Mouse (Mus musculus) limb, embryonic 14.5 days (tissue): ENCODE data around the gene Ddah1. TPM values are rescaled to one million over a fixed set of nuclear protein-coding genes. Genes with fewer than 3 reads are reported as not detected.

Experiments used
- ATAC-seq: fragments of 200-750 bp; cut with Nextera tagmentation; 2 replicates; pipeline ENCODE4 v1.8.0; 2017; ENCODE audit warnings: low read depth, moderate number of reproducible peaks, moderate TSS enrichment; ENCODE audit not compliant: low FRiP score
- DNase-seq: peaks from one replicate; pipeline ENCODE4 v3.0.0-alpha.2; 2015; ENCODE audit warnings: low spot score
- H3K27ac ChIP-seq: fragments of 300-500 bp; sonication (generic); replicated peaks from 2 replicates; pipeline ENCODE4 v1.5.1; 2014; ENCODE audit warnings: low read depth, mild to moderate bottlenecking, low read length, moderate library complexity, mixed read lengths
- H3K27me3 ChIP-seq: fragments of 300-500 bp; sonication (generic); 2 replicates; pipeline ENCODE4 v1.6.1; 2014; ENCODE audit warnings: low read length, mixed read lengths; ENCODE audit not compliant: control insufficient read depth, insufficient read depth
- H3K36me3 ChIP-seq: fragments of 300-500 bp; sonication (generic); 2 replicates; pipeline ENCODE4 v1.6.1; 2014; ENCODE audit warnings: mild to moderate bottlenecking, low read length, moderate library complexity, mixed read lengths; ENCODE audit not compliant: control insufficient read depth, insufficient read depth
- H3K4me1 ChIP-seq: fragments of 300-500 bp; sonication (generic); 2 replicates; pipeline ENCODE4 v1.6.1; 2014; ENCODE audit warnings: antibody characterized with exemption, low read length, mixed read lengths; ENCODE audit not compliant: control insufficient read depth, insufficient read depth
- H3K4me2 ChIP-seq: fragments of 300-500 bp; sonication (generic); replicated peaks from 2 replicates; pipeline ENCODE4 v1.6.1; 2014; ENCODE audit warnings: low read depth, mild to moderate bottlenecking, low read length, moderate library complexity; ENCODE audit not compliant: severe bottlenecking
- H3K4me3 ChIP-seq: fragments of 300-500 bp; sonication (generic); replicated peaks from 2 replicates; pipeline ENCODE4 v1.5.1; 2014; ENCODE audit warnings: low read length
- H3K9ac ChIP-seq: fragments of 300-500 bp; sonication (generic); 2 replicates; pipeline ENCODE4 v1.6.1; 2014; ENCODE audit warnings: mild to moderate bottlenecking, low read depth, low read length, moderate library complexity; ENCODE audit not compliant: severe bottlenecking
- H3K9me3 ChIP-seq: fragments of 300-500 bp; sonication (generic); 2 replicates; pipeline ENCODE4 v1.6.1; 2016; ENCODE audit warnings: low read length; ENCODE audit not compliant: control insufficient read depth
- POLR2A ChIP-seq: fragments of 200-500 bp; IDR thresholded peaks from 2 replicates; pipeline ENCODE4 v1.8.0; 2012; ENCODE audit warnings: inconsistent platforms, mild to moderate bottlenecking, moderate library complexity, borderline replicate concordance; ENCODE audit not compliant: insufficient read depth, insufficient read length; ENCODE audit errors: extremely low read depth
- WGBS: fragments of 180-500 bp; shearing (Covaris S2); extraction: QIAGEN DNeasy Blood & Tissue Kit; methylation state at CpG from one replicate; pipeline ENCODE4 v1.1.7; 2014; 5-methylcytosine and 5-hydroxymethylcytosine counted together
- polyA plus RNA-seq, 2 experiments: library from polyadenylated mRNA; depleted of rRNA in 1 of 2; stranded (reverse) in 1 of 2; unstranded in 1 of 2; fragments of >200 nt; fragmentation: Nextera tagmentation in 1 of 2; extraction: Ambion mirVana in 1 of 2; gene quantifications; 2 replicates each; pipeline versions ENCODE4 v1.2.1 to v1.2.3; 2012 to 2014

The Ddah1 gene
- polyA plus RNA-seq (2012; rRNA removed) (32.2 and 35.4 TPM in 2 replicates), polyA plus RNA-seq (2014; fragmentation: Nextera tagmentation; extraction: Ambion mirVana) (47.1 and 48.2 TPM in 2 replicates)

- peak within 1 kb of the TSS; percentile 99 for H3K4me2 ChIP-seq
Measured at GRCm38 (mm10) chr3:145758561-145759378, at the start of gene Ddah1. Ddah1 (plus strand) TSS chr3:145758675.

GRCm38 (mm10) chr3:145715923-145716322, 42.6 kb upstream of the Ddah1 start:
- Histone ChIP-seq H3K4me2 (no peak overlapping the region), H3K4me1 (no peaks in the 10 kb centered on the region), H3K9me3 (no peaks in the 10 kb centered on the region), H3K36me3 (no peaks in the 10 kb centered on the region), H3K9ac (no peak overlapping the region), H3K4me3 (no peak overlapping the region), H3K27ac (no peak overlapping the region), H3K27me3 (no peaks in the 10 kb centered on the region)
- DNase-seq (no peak), ATAC-seq (no peak)
- WGBS = 83% methylated on average over 7 of the region's 7 CpGs
- TF ChIP-seq POLR2A = no peak

More at GRCm38 (mm10) chr3:145758561-145759378, at the start of gene Ddah1:
- no peaks in the 10 kb centered on the region for H3K36me3 ChIP-seq
- H3K9ac ChIP-seq = peak within 1 kb of the TSS; percentile 75
- TF ChIP-seq POLR2A = 0 out of 2 replicates have a peak, but pooled peaks have one; percentile 37
- WGBS = under 1% methylated on average over 81 of the region's 97 CpGs
- peak; percentile 84 for ATAC-seq
- peak within 1 kb of the TSS; percentile 63 for H3K4me3 ChIP-seq
- H3K27me3 ChIP-seq = peaks cover 24% of the 10 kb centered on the region
- H3K27ac ChIP-seq = peak within 1 kb of the TSS; percentile 52
- no peaks in the 10 kb centered on the region for H3K9me3 ChIP-seq
- DNase-seq = peak; percentile 60
- H3K4me1 ChIP-seq = peaks cover 14% of the 10 kb centered on the region

- Histone ChIP-seq H3K9ac (no peak overlapping the region), H3K4me1 (no peaks in the 10 kb centered on the region), H3K27ac (no peak overlapping the region), H3K9me3 (no peaks in the 10 kb centered on the region), H3K4me2 (no peak overlapping the region), H3K4me3 (no peak overlapping the region), H3K36me3 (no peaks in the 10 kb centered on the region), H3K27me3 (no peaks in the 10 kb centered on the region)
- WGBS = 68% methylated on average over 4 of the region's 4 CpGs
- no peak for TF ChIP-seq POLR2A
- ATAC-seq = no peak
- DNase-seq = no peak
Measured at GRCm38 (mm10) chr3:145719660-145720059, 38.8 kb upstream of the Ddah1 start.

GRCm38 (mm10) chr3:145725078-145725477, 33.4 kb upstream of the Ddah1 start:
- Histone ChIP-seq H3K9ac (no peak overlapping the region), H3K4me3 (no peak overlapping the region), H3K27ac (no peak overlapping the region), H3K4me2 (no peak overlapping the region), H3K9me3 (no peaks in the 10 kb centered on the region), H3K4me1 (0 out of 2 replicates have a peak, but pooled peaks cover 4% of the 10 kb centered on the region), H3K36me3 (no peaks in the 10 kb centered on the region), H3K27me3 (no peaks in the 10 kb centered on the region)
- no peak for TF ChIP-seq POLR2A
- ATAC-seq (no peak), DNase-seq (no peak)
- 80% methylated on average over 8 of the region's 8 CpGs for WGBS

- H3K9ac ChIP-seq = no peak overlapping the region
- 53% methylated on average over 8 of the region's 8 CpGs for WGBS
- no peak overlapping the region for H3K4me2 ChIP-seq
- no peak overlapping the region for H3K27ac ChIP-seq
- no peak overlapping the region for H3K4me3 ChIP-seq
- 0 out of 2 replicates have a peak, but pooled peaks cover 5% of the 10 kb centered on the region for H3K4me1 ChIP-seq
- H3K27me3 ChIP-seq = no peaks in the 10 kb centered on the region
- TF ChIP-seq POLR2A = no peak
- no peaks in the 10 kb centered on the region for H3K36me3 ChIP-seq
- DNase-seq (no peak), ATAC-seq (no peak)
- H3K9me3 ChIP-seq = no peaks in the 10 kb centered on the region
Measured at GRCm38 (mm10) chr3:145728336-145728735, 30.1 kb upstream of the Ddah1 start.
